Mouse (Mus musculus) neural tube, embryonic 15.5 days (tissue): ENCODE data around the gene Tpm1. TPM values are rescaled to one million over a fixed set of nuclear protein-coding genes. Genes with fewer than 3 reads are reported as not detected.

ENCODE experiments used
- ATAC-seq: fragments of 200-750 bp; cut with Nextera tagmentation; 2 replicates; pipeline ENCODE4 v1.8.0; 2017; ENCODE audit warnings: mild to moderate bottlenecking, moderate TSS enrichment, moderate library complexity; ENCODE audit not compliant: low FRiP score
- H3K27ac ChIP-seq: fragments of 300-500 bp; sonication (generic); replicated peaks from 2 replicates; pipeline ENCODE4 v1.5.1; 2015; ENCODE audit warnings: mild to moderate bottlenecking, inconsistent platforms
- H3K27me3 ChIP-seq: fragments of 300-500 bp; sonication (generic); replicated peaks from 2 replicates; pipeline ENCODE4 v1.6.1; 2015; ENCODE audit warnings: inconsistent platforms
- H3K36me3 ChIP-seq: fragments of 300-500 bp; sonication (generic); 2 replicates; pipeline ENCODE4 v1.6.1; 2015; ENCODE audit warnings: inconsistent platforms
- H3K4me1 ChIP-seq: fragments of 300-500 bp; sonication (generic); 2 replicates; pipeline ENCODE4 v1.6.1; 2015; ENCODE audit warnings: inconsistent platforms
- H3K4me2 ChIP-seq: fragments of 300-500 bp; sonication (generic); 2 replicates; pipeline ENCODE4 v1.6.1; 2015; ENCODE audit warnings: inconsistent platforms, mild to moderate bottlenecking, moderate library complexity
- H3K4me3 ChIP-seq: fragments of 300-500 bp; sonication (generic); replicated peaks from 2 replicates; pipeline ENCODE4 v1.5.1; 2015; ENCODE audit warnings: mild to moderate bottlenecking, inconsistent platforms
- H3K9ac ChIP-seq: fragments of 300-500 bp; sonication (generic); replicated peaks from 2 replicates; pipeline ENCODE4 v1.6.1; 2015; ENCODE audit warnings: mild to moderate bottlenecking, inconsistent platforms
- H3K9me3 ChIP-seq: fragments of 300-500 bp; sonication (generic); replicated peaks from 2 replicates; pipeline ENCODE4 v1.6.1; 2016; ENCODE audit warnings: inconsistent platforms
- WGBS: fragments of 180-500 bp; shearing (Covaris S2); methylation state at CpG from one replicate; pipeline ENCODE4 v1.1.7; 2015; ENCODE audit warnings: mixed read lengths; 5-methylcytosine and 5-hydroxymethylcytosine counted together
- polyA plus RNA-seq: library from polyadenylated mRNA; unstranded; fragments of >200 nt; fragmentation: Nextera tagmentation; extraction: Ambion mirVana; gene quantifications from 2 replicates; pipeline ENCODE4 v1.2.1, GENCODE M21; 2015

Tpm1 gene
- polyA plus RNA-seq, result 230 and 300 TPM in 2 replicates

- H3K9me3 ChIP-seq, result no peaks in the 10 kb centered on the region
- peaks cover 42% of the 10 kb centered on the region for H3K4me1 ChIP-seq
- peak; percentile 37 for ATAC-seq
- H3K4me3 ChIP-seq, result peak within 1 kb of the TSS; percentile 52
- H3K9ac ChIP-seq, result peak within 1 kb of the TSS; percentile 58
- no peaks in the 10 kb centered on the region for H3K36me3 ChIP-seq
- 1% methylated on average over 51 of the region's 51 CpGs for WGBS
- H3K4me2 ChIP-seq, result peak within 1 kb of the TSS; percentile 95
- H3K27ac ChIP-seq, result peak within 1 kb of the TSS; percentile 19; the same call in 1 of the 2 replicates
- peaks cover 45% of the 10 kb centered on the region for H3K27me3 ChIP-seq
These were observed at the start of gene Tpm1 for GRCm38 (mm10) chr9:67049086-67049824. Tpm1 (minus strand) TSS chr9:67049406.

GRCm38 (mm10) chr9:67094371-67094770 is 45.2 kb upstream of the Tpm1 start:
- WGBS, result 93% methylated on average over 2 of the region's 2 CpGs
- no peak for ATAC-seq

GRCm38 (mm10) chr9:67092210-67092609 is 43.0 kb upstream of the Tpm1 start:
- Histone ChIP-seq H3K4me2 (no peak overlapping the region), H3K27ac (peak overlapping the region; percentile 58; the same call in 1 of the 2 replicates), H3K36me3 (no peaks in the 10 kb centered on the region), H3K27me3 (no peaks in the 10 kb centered on the region), H3K9ac (no peak overlapping the region), H3K4me3 (no peak overlapping the region), H3K9me3 (no peaks in the 10 kb centered on the region), H3K4me1 (peaks cover 10% of the 10 kb centered on the region)
- WGBS, result 68% methylated on average over 4 of the region's 4 CpGs
- no peak for ATAC-seq

More at GRCm38 (mm10) chr9:67094371-67094770, 45.2 kb upstream of the Tpm1 start:
- no peak overlapping the region for H3K9ac ChIP-seq
- no peaks in the 10 kb centered on the region for H3K27me3 ChIP-seq
- no peak overlapping the region for H3K27ac ChIP-seq
- H3K4me3 ChIP-seq, result no peak overlapping the region
- H3K9me3 ChIP-seq, result no peaks in the 10 kb centered on the region
- no peak overlapping the region for H3K4me2 ChIP-seq
- H3K4me1 ChIP-seq, result peaks cover 10% of the 10 kb centered on the region
- H3K36me3 ChIP-seq, result no peaks in the 10 kb centered on the region

- Histone ChIP-seq H3K36me3 (no peaks in the 10 kb centered on the region), H3K4me1 (peaks cover 10% of the 10 kb centered on the region), H3K4me3 (no peak overlapping the region), H3K27ac (no peak overlapping the region), H3K9ac (no peak overlapping the region), H3K27me3 (no peaks in the 10 kb centered on the region), H3K9me3 (no peaks in the 10 kb centered on the region), H3K4me2 (no peak overlapping the region)
- WGBS, result 54% methylated on average over 7 of the region's 7 CpGs
- no peak for ATAC-seq
These were observed 42.4 kb upstream of the Tpm1 start for GRCm38 (mm10) chr9:67091598-67091997.

- no peak overlapping the region for H3K27ac ChIP-seq
- H3K9ac ChIP-seq, result no peak overlapping the region
- no peaks in the 10 kb centered on the region for H3K9me3 ChIP-seq
- WGBS, result 95% methylated on average over 11 of the region's 11 CpGs
- H3K27me3 ChIP-seq, result no peaks in the 10 kb centered on the region
- ATAC-seq, result no peak
- H3K36me3 ChIP-seq, result no peaks in the 10 kb centered on the region
- peaks cover 10% of the 10 kb centered on the region for H3K4me1 ChIP-seq
- no peak overlapping the region for H3K4me3 ChIP-seq
- H3K4me2 ChIP-seq, result no peak overlapping the region
These were observed 41.9 kb upstream of the Tpm1 start for GRCm38 (mm10) chr9:67091151-67091550.

- no peaks in the 10 kb centered on the region for H3K27me3 ChIP-seq
- H3K4me2 ChIP-seq, result no peak overlapping the region
- H3K36me3 ChIP-seq, result no peaks in the 10 kb centered on the region
- ATAC-seq, result no peak
- 65% methylated on average over 1 of the region's 1 CpGs for WGBS
- no peak overlapping the region for H3K9ac ChIP-seq
- H3K4me3 ChIP-seq, result no peak overlapping the region
- H3K9me3 ChIP-seq, result no peaks in the 10 kb centered on the region
- H3K4me1 ChIP-seq, result peaks cover 10% of the 10 kb centered on the region
- H3K27ac ChIP-seq, result no peak overlapping the region
These were observed 41.4 kb upstream of the Tpm1 start for GRCm38 (mm10) chr9:67090633-67091045.

- Histone ChIP-seq H3K36me3 (no peaks in the 10 kb centered on the region), H3K27me3 (no peaks in the 10 kb centered on the region), H3K9me3 (no peaks in the 10 kb centered on the region), H3K4me1 (peaks cover 10% of the 10 kb centered on the region), H3K4me3 (no peak overlapping the region), H3K9ac (no peak overlapping the region), H3K27ac (no peak overlapping the region), H3K4me2 (no peak overlapping the region)
- 76% methylated on average over 5 of the region's 5 CpGs for WGBS
- ATAC-seq, result no peak
These were observed 40.0 kb upstream of the Tpm1 start for GRCm38 (mm10) chr9:67089167-67089566.

GRCm38 (mm10) chr9:67083801-67084200 is 34.6 kb upstream of the Tpm1 start:
- Histone ChIP-seq H3K4me3 (no peak overlapping the region), H3K4me1 (no peaks in the 10 kb centered on the region), H3K27me3 (no peaks in the 10 kb centered on the region), H3K4me2 (no peak overlapping the region), H3K36me3 (no peaks in the 10 kb centered on the region), H3K9me3 (no peaks in the 10 kb centered on the region), H3K9ac (no peak overlapping the region), H3K27ac (no peak overlapping the region)
- WGBS, result 35% methylated on average over 4 of the region's 4 CpGs
- no peak for ATAC-seq

- H3K9me3 ChIP-seq, result no peaks in the 10 kb centered on the region
- no peak overlapping the region for H3K9ac ChIP-seq
- H3K27ac ChIP-seq, result no peak overlapping the region
- no peak overlapping the region for H3K4me3 ChIP-seq
- WGBS, result 77% methylated on average over 5 of the region's 5 CpGs
- ATAC-seq, result no peak
- H3K27me3 ChIP-seq, result no peaks in the 10 kb centered on the region
- no peaks in the 10 kb centered on the region for H3K4me1 ChIP-seq
- no peaks in the 10 kb centered on the region for H3K36me3 ChIP-seq
- H3K4me2 ChIP-seq, result no peak overlapping the region
These were observed 32.5 kb upstream of the Tpm1 start for GRCm38 (mm10) chr9:67081688-67082087.

GRCm38 (mm10) chr9:67077658-67078319 is 28.6 kb upstream of the Tpm1 start:
- no peak overlapping the region for H3K4me2 ChIP-seq
- H3K4me3 ChIP-seq, result no peak overlapping the region
- no peaks in the 10 kb centered on the region for H3K4me1 ChIP-seq
- no peaks in the 10 kb centered on the region for H3K27me3 ChIP-seq
- no peak overlapping the region for H3K9ac ChIP-seq
- no peaks in the 10 kb centered on the region for H3K36me3 ChIP-seq
- H3K9me3 ChIP-seq, result no peaks in the 10 kb centered on the region
- H3K27ac ChIP-seq, result no peak overlapping the region
- 43% methylated on average over 8 of the region's 8 CpGs for WGBS
- no peak for ATAC-seq

GRCm38 (mm10) chr9:67077266-67077657 is 28.1 kb upstream of the Tpm1 start:
- no peak overlapping the region for H3K27ac ChIP-seq
- ATAC-seq, result no peak
- no peaks in the 10 kb centered on the region for H3K27me3 ChIP-seq
- H3K9me3 ChIP-seq, result no peaks in the 10 kb centered on the region
- no peak overlapping the region for H3K4me2 ChIP-seq
- H3K9ac ChIP-seq, result no peak overlapping the region
- 76% methylated on average over 7 of the region's 7 CpGs for WGBS
- H3K4me3 ChIP-seq, result no peak overlapping the region
- H3K36me3 ChIP-seq, result no peaks in the 10 kb centered on the region
- H3K4me1 ChIP-seq, result no peaks in the 10 kb centered on the region

GRCm38 (mm10) chr9:67072182-67072581 is 23.0 kb upstream of the Tpm1 start:
- no peaks in the 10 kb centered on the region for H3K36me3 ChIP-seq
- H3K4me2 ChIP-seq, result no peak overlapping the region
- H3K9me3 ChIP-seq, result no peaks in the 10 kb centered on the region
- WGBS, result 59% methylated on average over 2 of the region's 2 CpGs
- H3K4me3 ChIP-seq, result no peak overlapping the region
- peaks cover 4% of the 10 kb centered on the region; the same call in 1 of the 2 replicates for H3K4me1 ChIP-seq
- H3K9ac ChIP-seq, result no peak overlapping the region
- no peaks in the 10 kb centered on the region for H3K27me3 ChIP-seq
- ATAC-seq, result no peak
- H3K27ac ChIP-seq, result no peak overlapping the region
